Mouse (Mus musculus) mesoderm, embryonic 11.5 days (tissue): ENCODE results near the gene Mast3.

Source experiments
- DNase-seq: peaks from one replicate; pipeline ENCODE4 v3.0.0-alpha.2; 2012; ENCODE audit warnings: low read depth, low spot score

Mast3 gene

GRCm38 (mm10) chr8:70804481-70805206, at the start of gene Mast3:
TSS of gene Mast3 (minus strand) at chr8:70805054.
- DNase-seq: peak; percentile 82

DNA sequence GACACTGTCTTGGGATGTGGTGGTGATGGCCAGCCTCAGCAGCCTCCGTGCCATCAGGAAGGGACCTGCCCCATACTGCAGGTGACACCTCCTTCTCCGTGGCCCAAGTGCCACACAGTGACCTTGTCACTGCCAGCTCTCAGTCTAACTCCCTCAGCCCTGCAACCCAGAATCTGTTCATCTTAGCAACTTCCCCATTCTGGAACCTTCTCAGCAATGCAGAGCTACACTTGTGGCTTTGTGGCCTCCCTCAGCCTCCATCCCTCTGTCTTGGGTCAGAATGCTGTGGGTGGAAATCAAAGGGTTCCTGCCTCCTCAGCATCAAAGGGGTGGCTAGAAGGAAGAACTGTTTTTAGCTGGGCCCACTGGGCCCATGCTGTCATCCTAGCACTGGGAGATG, 49.0 kb upstream of the Mast3 start:
- DNase-seq: no peak

DNA sequence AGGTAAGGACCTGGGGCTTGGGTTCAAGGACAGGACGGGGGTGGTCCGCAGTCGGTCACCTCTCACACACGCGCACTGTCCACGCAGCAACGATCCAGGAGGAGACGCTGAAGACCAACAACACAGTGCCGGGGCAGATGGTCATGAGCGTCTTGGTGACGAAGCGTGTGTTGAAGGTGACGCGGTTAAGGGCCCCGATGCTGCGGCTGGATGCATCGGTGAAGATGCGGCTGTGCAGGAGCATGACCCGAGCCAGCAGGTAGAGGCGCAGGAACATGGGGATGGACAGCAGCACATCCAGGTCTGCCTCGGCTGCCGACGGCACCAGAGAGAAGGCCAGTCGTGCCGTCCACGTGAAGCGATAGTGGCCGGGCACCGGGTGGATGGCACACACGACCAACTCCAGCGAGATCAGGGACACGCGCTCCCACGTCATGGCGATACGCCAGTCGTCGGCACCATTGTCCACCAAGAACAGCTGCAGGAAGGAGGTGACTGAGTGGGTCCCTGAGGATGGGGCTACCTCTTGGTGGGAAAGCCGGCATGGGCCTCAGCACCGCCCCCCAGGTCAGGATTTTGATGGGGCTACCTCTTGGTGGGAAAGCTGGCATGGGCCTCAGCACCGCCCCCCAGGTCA, 47.9 kb upstream of the Mast3 start:
- no peak for DNase-seq

DNA sequence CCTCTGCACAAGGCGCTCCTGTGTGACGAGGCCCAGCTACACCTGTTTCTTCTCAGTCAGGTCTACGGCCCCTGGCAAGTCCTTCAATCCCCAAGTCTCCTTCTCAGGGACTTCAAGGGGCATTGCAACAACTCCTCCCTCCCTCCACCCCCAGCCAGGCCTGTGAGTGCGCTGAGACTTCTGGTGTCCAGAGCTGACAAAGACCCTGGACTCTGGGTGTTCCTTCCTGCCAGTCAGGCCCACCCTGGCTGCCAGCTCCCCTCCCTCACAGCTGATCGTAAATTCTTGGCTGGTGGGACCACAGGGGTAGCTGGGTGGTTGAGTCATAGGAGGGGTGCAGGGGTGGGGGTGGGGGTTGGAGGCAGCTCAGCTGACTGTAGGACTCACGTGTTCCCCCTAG, 47.0 kb upstream of the Mast3 start:
- DNase-seq: no peak

- DNase-seq: no peak
Measured at GRCm38 (mm10) chr8:70850947-70851346, 46.1 kb upstream of the Mast3 start.

GRCm38 (mm10) chr8:70850132-70850845, 45.4 kb upstream of the Mast3 start:
- DNase-seq: no peak

- DNase-seq: no peak
Measured at GRCm38 (mm10) chr8:70849333-70849990, 44.6 kb upstream of the Mast3 start.

- no peak for DNase-seq
Measured at GRCm38 (mm10) chr8:70846371-70847154, 41.7 kb upstream of the Mast3 start.

DNA sequence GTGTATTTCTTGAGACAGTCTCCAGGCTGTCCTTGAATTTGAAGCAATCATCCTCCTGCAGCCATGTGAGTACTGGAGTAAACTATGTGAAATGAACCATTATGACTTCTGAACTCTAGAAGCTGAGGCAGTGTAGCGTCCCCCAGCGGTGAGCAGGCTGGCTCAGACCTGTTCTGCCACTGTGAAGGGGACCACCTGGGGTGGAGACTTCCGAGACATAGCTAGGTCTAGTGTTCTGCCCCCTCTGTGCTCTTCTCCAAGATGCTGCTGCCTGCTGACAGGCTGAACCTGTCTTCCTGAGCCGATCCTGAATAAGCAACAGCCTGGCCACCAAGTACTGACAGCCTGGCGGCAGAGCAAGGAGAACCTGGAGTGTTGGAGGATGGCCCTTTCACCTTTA, 40.3 kb upstream of the Mast3 start:
- no peak for DNase-seq

- DNase-seq: peak; percentile 89
Measured at GRCm38 (mm10) chr8:70844523-70844922, 39.7 kb upstream of the Mast3 start.

DNA sequence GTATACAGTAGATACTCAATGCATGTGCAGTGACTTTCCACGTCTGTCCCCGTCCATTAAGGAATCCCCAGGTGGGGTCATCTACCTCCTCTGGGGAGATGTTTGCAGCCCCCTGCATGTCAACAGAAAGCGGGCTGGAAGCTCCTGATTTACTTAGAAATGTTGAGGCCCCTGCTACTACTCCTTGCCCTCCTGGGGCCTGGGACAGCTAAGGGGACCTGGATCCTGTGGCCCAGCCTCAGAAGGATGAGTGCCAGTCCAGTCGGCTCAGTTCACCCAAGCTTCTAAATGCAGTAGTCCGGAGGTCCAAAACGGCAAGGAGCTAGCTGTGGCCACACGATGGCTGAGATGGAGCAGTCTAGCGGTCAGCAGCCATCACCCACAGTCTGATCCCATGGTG, 39.1 kb upstream of the Mast3 start:
- DNase-seq: no peak

GRCm38 (mm10) chr8:70843214-70843773, 38.4 kb upstream of the Mast3 start:
- no peak for DNase-seq

DNA sequence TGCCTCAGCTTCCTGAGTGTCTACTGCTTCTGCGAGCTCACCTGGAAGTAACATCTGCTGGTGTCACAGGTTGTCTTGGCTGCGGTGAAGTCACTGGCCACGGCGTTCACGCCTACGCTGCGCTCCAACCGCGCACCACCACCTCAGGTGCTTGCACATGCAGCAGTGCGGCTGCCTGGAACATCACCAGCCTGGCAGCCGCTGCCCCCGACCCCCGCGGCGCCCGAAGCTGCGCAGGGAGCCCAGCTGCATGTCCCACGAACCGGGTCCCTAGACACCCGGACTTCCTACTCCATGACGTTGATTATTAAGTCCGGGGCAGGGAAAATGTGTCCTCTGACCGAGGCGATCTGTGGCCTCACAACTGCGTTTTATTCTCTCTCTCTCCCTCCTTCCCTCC, 37.6 kb upstream of the Mast3 start:
- DNase-seq: no peak

GRCm38 (mm10) chr8:70841147-70842072, 36.6 kb upstream of the Mast3 start:
- DNase-seq: peak; percentile 90

GRCm38 (mm10) chr8:70840590-70840989, 35.7 kb upstream of the Mast3 start:
- DNase-seq: no peak

DNA sequence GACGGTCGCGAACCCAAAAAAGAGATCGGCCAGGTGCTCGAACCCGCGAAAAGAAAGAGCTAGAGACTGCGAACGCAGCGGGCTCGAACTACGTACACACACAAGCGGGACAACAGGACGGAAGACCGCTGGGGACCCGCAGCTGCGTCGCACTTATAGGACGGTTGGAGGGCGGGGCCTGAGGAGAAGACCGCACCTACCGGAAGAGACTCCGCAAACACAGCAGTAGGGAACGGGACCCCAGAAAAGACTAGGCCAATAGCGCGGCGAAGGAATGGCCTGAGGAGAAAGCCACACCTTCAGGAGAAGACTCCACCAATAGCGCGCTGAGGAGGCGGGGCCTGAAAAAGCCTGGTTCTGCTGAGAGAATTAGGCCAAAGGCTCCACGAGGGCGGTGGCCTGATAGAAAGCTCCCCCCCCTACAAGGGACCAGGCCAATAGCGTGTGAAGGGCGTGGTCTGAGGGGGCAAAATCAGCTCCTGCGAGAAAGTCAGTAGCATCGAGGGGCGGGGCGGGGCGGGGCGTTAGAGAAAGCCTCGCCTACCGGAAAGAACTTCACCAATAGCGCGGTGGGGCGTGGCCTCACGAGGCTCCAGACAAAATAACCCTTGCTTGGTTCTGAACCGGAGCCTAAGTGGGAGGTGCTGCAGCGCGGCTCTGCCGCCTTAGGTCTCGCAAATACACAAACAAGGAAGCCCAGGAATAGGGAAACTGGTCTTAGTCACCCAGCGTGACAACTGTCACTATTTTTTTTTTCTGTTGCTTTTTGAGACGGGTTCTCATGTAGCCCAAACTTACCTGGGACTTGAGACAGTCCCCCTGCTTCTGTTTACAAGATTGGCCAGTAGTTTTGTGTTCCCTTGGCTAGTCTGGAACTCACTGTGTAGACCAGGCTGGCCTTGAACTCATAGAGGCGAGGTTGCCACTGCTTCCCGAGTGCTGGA, 34.8 kb upstream of the Mast3 start, which contains the start of gene Arrdc2:
Gene Arrdc2, minus strand, starts transcription at position 313 of the 944 bp plus-strand sequence.
- DNase-seq: peak; percentile 100

- DNase-seq: no peak
Measured at GRCm38 (mm10) chr8:70838654-70839407, 34.0 kb upstream of the Mast3 start.

DNA sequence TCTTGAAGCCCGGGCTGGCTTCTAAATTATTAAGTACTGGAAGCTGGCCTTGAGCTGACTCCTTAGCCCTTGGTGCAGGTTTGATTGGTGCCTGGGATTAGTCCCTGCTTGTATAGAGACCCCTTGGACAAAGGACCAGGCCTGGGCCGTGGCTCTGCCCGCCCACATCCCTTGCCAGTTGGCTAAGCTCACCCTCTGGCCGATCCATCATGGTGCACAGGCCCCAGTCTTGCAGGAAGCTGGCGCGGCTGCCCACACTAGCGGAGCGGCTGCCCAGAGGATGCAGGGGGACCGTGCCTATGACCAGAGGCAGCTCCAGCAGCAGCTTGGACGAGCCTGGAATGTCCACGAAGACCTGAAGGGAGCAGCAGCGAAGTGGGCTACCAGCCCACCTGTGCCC, 31.8 kb upstream of the Mast3 start:
- DNase-seq: no peak
